Mouse (Mus musculus) thymus, postnatal 4 days (tissue): ENCODE measurements around the gene Nat8f1.
"Not testable (repeated sequence)": the region's sequence is repeated elsewhere in the genome, so short reads cannot be mapped to it uniquely, and the experiment has no call there.

Experiments
- DNase-seq: peaks from one replicate; pipeline ENCODE4 v3.0.0; 2021

The Nat8f1 gene

GRCm38 (mm10) chr6:85915539-85916513 lies at the start of gene Nat8f1:
Gene Nat8f1 (minus strand): TSS chr6:85915687.
- peak; percentile 85 for DNase-seq

- DNase-seq, result peak; percentile 96
These were observed 45.9 kb upstream of the Nat8f1 start, which contains the start of gene Dusp11 for GRCm38 (mm10) chr6:85961101-85962091. Gene Dusp11 (minus strand): TSS chr6:85961667.

GRCm38 (mm10) chr6:85957581-85957980 lies 42.1 kb upstream of the Nat8f1 start:
- DNase-seq, result no peak

- no peak for DNase-seq
These were observed 33.1 kb upstream of the Nat8f1 start for GRCm38 (mm10) chr6:85948549-85948948.

GRCm38 (mm10) chr6:85942469-85942868 lies 27.0 kb upstream of the Nat8f1 start:
- DNase-seq, result no peak

- no peak for DNase-seq
These were observed 23.2 kb upstream of the Nat8f1 start for GRCm38 (mm10) chr6:85938701-85939100.

GRCm38 (mm10) chr6:85936508-85937465 lies 21.3 kb upstream of the Nat8f1 start:
- DNase-seq, result peak; percentile 83

GRCm38 (mm10) chr6:85935646-85936045 lies 20.2 kb upstream of the Nat8f1 start:
- peak; percentile 38 for DNase-seq

GRCm38 (mm10) chr6:85934047-85934446 lies 18.6 kb upstream of the Nat8f1 start:
- DNase-seq, result no peak

- DNase-seq, result no peak
These were observed 13.8 kb upstream of the Nat8f1 start for GRCm38 (mm10) chr6:85929312-85929711.

- no peak for DNase-seq
These were observed 12.3 kb upstream of the Nat8f1 start for GRCm38 (mm10) chr6:85927476-85928464.

GRCm38 (mm10) chr6:85926709-85927108 lies 11.2 kb upstream of the Nat8f1 start:
- no peak for DNase-seq

GRCm38 (mm10) chr6:85923643-85924042 lies 8.2 kb upstream of the Nat8f1 start:
- no peak for DNase-seq

- no peak for DNase-seq
These were observed 3.9 kb upstream of the Nat8f1 start for GRCm38 (mm10) chr6:85919401-85919800.

GRCm38 (mm10) chr6:85918341-85918740 lies 2.9 kb upstream of the Nat8f1 start:
- DNase-seq, result not testable (repeated sequence)

- no peak for DNase-seq
These were observed 1.1 kb upstream of the Nat8f1 start for GRCm38 (mm10) chr6:85916596-85916995.

GRCm38 (mm10) chr6:85915141-85915538 lies 347 bp downstream of the Nat8f1 start:
- peak; percentile 45 for DNase-seq

- no peak for DNase-seq
These were observed 3.9 kb downstream of the Nat8f1 start, which contains the start of gene Tprkb for GRCm38 (mm10) chr6:85911587-85911986. Gene Tprkb (plus strand): TSS chr6:85911865.

GRCm38 (mm10) chr6:85909704-85910103 lies 5.8 kb downstream of the Nat8f1 start:
- DNase-seq, result no peak

- no peak for DNase-seq
These were observed 7.1 kb downstream of the Nat8f1 start for GRCm38 (mm10) chr6:85908341-85908740.
